Mouse (Mus musculus) left cerebral cortex, adult 2 months (tissue): Measurements from ENCODE around the gene Naa15. TPM values are rescaled to one million over a fixed set of nuclear protein-coding genes. Genes with fewer than 3 reads are reported as not detected.

Experiments
- DNase-seq, 2 experiments: peaks; one replicate each; pipeline ENCODE4 v3.0.0; 2021 to 2022; ENCODE audit warnings: low spot score in 2 of 2, mixed read lengths in 1 of 2; ENCODE audit errors: extremely low spot score in 1 of 2
- H3K27ac ChIP-seq: fragments of 200-600 bp; 2 replicates; pipeline ENCODE4 v1.8.1; 2022
- H3K4me3 ChIP-seq: fragments of 200-600 bp; 2 replicates; pipeline ENCODE4 v1.8.1; 2022
- CTCF ChIP-seq: fragments of 200-600 bp; IDR thresholded peaks from 2 replicates; pipeline ENCODE4 v1.8.1; 2022; ENCODE audit warnings: antibody characterized with exemption, mild to moderate bottlenecking, moderate library complexity
- intact Hi-C: fragments of 180-260 bp; cut with DNase I; formaldehyde crosslinking; loops from one replicate; pipeline ENCODE4 v1.15.1; 2025
- total RNA-seq, 2 experiments: library from RNA; stranded (reverse); gene quantifications; 2 replicates each; pipeline ENCODE4 v1.2.3; 2021

Naa15 gene
- total RNA-seq, 2 experiments from 2014 or later, result 50.1 to 54.6 TPM

DNA sequence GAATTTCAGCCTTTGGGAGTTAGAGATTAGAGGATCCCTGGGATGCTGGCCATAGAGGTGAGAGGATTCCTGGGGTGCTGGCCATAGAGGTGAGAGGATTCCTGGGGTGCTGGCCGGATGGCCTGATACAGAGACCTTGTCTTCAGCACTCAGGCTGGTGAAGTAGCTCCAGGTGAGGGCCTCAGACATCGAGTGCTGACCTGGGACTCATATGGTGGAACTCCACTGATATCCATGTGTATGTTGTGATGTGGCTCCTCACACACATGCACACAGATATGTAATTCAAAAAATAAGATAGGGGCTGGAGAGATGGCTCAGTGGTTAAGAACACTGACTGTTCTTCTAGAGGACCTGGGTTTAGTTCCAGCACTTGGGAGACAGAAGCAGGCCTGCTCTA, 64.9 kb downstream of the Naa15 start:
- no peak for DNase-seq
- no peak for TF ChIP-seq CTCF
- intact Hi-C loops, result loop anchor here (10.0 kb wide), 1 partner anchor 175 kb away; no protein-coding TSS in a partner anchor
- H3K27ac ChIP-seq, result no peak overlapping the region
- H3K4me3 ChIP-seq, result no peak overlapping the region

DNA sequence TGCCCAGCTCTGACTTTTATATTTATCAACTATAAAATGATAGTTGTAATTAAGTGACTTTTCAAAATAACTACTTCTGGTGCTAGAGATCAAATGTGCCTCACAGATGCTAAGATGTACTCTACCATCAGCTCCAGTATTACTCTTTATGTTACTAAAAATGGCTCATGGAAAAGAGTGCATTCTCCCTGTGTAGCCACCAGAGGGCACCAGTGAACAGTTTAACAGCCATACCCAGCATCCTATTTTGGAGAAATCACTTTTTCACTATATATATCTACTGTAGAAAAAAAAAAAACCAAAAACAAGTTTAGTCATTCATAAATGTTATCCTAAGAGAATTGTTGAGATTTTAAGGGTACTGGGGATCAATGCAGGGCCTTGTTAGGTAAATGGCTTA, 66.1 kb downstream of the Naa15 start:
- Histone ChIP-seq H3K4me3 (no peak overlapping the region), H3K27ac (no peak overlapping the region)
- TF ChIP-seq CTCF, result peak; percentile 82
- peak in 1 of 2 experiments; percentile 51 for DNase-seq
- intact Hi-C loops, result loop anchor here (1.0 to 10.0 kb wide), 2 partner anchors 174 to 761 kb away; no protein-coding TSS in a partner anchor

DNA sequence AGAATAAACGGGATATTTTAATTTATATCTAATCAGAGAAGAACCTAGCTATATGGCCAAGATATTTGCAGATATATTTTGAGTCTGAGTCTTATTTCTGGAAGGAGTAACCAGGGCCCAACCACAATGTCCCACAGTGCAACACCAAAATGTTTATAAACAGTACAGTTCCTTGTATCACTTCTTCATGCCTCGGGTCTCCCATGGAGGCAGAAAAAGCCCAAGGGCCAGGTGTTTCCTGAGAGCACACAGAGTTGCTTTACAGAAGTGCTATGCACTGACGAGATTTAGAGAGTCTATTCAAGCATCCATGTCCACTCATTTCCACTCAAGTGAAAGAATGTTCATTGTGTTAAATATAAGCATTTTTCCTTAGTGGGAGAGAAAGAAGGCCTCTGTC, 66.9 kb downstream of the Naa15 start:
- no peak overlapping the region for H3K4me3 ChIP-seq
- no peak for DNase-seq
- intact Hi-C loops, result loop anchor here (1.0 to 10.0 kb wide), 2 partner anchors 173 to 760 kb away; no protein-coding TSS in a partner anchor
- H3K27ac ChIP-seq, result no peak overlapping the region
- TF ChIP-seq CTCF, result no peak

DNA sequence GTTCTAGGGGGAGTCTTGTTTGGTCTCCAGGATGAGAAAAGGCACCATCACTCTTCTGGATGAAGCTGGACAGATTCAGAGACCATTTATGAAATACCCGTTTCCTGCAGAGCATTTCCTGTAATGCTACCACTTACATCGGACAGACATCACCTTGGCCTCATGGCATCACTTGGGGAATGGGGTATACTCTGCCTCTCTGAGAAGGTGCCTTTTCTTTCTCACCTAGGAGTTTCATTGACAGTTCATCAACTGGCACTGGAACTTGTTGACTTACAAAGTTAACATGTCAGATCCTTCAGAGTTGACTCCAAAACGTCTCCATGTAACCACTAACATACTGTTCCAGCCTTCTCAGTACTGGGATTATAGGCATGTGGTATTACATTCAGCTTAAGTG, 67.8 kb downstream of the Naa15 start:
- no peak overlapping the region; the same call in 1 of the 2 replicates for H3K27ac ChIP-seq
- intact Hi-C loops, result loop anchor here (10.0 kb wide), 1 partner anchor 172 kb away; no protein-coding TSS in a partner anchor
- DNase-seq, result no peak
- no peak overlapping the region for H3K4me3 ChIP-seq
- no peak for TF ChIP-seq CTCF

DNA sequence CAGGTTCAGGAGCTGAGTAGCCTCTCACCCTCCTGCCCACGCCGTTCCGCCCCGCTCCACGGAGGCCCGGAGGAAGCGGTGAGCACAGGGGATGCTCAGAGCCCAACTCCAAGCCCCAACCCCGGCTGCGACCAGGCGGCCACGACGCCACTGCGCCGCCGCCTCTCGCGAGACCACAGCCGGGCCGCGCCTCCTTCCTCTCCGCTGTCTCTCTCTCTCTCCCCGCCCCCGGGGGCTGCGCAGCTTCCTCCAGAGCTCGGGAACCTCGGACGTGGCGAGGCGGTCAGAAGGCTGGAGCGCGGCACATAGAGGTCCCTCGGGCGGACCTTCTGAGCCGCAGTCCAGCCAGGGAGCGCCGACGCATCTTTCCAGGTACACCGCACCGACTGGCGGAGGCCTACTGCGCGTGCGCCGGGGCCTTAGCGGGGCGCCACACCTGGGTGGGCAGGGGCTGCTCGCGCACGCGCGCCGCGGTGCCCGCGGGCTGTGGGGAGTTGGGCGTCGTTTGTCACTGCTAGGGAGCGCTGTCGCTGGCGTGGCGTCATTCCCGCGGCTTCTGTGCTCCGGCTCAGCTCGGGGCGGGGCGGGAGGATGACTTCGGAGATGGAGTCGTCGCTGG, 68.9 kb downstream of the Naa15 start, which contains the start of gene Rab33b:
Rab33b (plus strand) TSS at position 180 of the 619 bp plus-strand sequence.
- H3K4me3 ChIP-seq, result peak within 1 kb of the TSS; percentile 94
- DNase-seq, result peak; percentile 98
- peak within 1 kb of the TSS; percentile 93 for H3K27ac ChIP-seq
- TF ChIP-seq CTCF, result peak; percentile 19
- intact Hi-C loops, result loop anchor here (10.0 kb wide), 1 partner anchor 171 kb away; no protein-coding TSS in a partner anchor

DNA sequence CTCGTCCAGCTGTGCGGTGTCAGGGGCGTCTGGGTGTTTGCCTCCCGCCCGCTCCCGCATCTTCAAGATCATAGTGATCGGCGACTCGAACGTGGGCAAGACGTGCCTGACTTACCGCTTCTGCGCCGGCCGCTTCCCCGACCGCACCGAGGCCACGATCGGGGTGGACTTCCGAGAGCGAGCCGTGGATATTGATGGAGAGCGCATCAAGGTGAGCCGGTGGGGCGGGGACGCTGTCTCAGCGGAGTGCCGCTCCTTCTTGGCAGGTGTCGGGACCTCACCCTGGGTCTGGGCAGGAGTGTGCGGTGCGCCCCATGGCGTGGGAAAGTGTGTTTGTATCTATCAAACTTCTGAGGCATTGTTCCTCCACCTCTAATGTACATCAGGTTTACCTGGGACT, 69.4 kb downstream of the Naa15 start:
- intact Hi-C loops, result loop anchor here (10.0 kb wide), 1 partner anchor 170 kb away; no protein-coding TSS in a partner anchor
- DNase-seq, result no peak
- TF ChIP-seq CTCF, result no peak
- H3K27ac ChIP-seq, result peak overlapping the region; percentile 93
- H3K4me3 ChIP-seq, result peak overlapping the region; percentile 94

DNA sequence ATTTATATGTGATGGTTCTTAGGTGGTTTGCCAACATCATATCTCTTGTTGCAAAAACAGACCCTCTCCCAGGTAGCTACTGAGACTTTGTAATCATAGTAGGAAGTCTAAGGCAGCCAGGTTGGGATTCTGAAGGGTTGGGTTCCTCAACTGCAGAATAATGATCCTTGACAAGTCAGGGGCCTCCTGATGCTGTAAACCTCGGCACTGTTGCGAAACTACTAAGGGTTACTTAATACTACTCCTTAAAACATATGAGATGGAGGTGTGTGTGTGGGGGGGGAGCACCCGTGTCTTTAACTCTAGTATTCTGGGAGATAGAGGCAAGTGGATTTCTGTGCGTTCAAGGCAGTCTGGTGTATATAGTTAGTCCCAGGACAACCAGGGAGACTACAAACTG, 70.4 kb downstream of the Naa15 start:
- H3K27ac ChIP-seq, result no peak overlapping the region; the same call in 1 of the 2 replicates
- H3K4me3 ChIP-seq, result peak overlapping the region; percentile 94
- no peak for DNase-seq
- intact Hi-C loops, result loop anchor here (10.0 kb wide), 1 partner anchor 169 kb away; no protein-coding TSS in a partner anchor
- TF ChIP-seq CTCF, result no peak

DNA sequence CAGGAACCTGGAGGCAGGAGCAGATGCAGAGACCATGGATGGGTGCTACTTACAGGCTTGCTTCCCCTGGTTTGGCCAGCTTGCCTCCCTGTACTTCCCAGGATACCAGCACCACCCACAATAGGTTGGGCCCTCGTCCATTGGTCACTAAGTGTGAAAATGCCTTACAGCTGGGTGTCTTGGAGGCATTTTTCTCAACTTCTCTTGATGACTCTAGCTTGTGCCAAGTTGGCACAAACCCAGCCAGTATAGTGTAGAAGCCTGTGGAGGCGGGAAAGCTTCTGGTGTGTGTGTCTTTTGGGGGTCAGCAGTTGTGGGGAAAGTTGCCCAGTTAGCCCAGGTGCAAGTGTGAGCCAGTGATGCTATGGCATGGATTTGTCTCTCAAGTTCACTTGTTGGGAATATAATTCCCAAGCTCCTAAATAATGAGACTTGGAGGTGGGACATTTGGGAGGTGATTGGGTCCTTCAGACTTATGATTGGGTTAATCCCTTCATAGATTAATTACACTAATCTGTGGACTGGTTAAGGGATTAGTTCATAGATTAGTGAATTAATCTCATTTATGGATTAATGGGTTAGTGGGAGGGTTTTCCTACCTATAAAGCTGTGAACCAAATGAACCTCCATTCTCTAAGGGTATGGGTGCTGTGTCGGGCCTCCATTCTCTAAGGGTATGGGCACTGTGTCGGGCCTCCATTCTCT, 71.7 kb downstream of the Naa15 start:
- intact Hi-C loops, result loop anchor here (10.0 kb wide), 1 partner anchor 168 kb away; no protein-coding TSS in a partner anchor
- TF ChIP-seq CTCF, result no peak
- no peak overlapping the region for H3K27ac ChIP-seq
- no peak overlapping the region for H3K4me3 ChIP-seq
- DNase-seq, result no peak

DNA sequence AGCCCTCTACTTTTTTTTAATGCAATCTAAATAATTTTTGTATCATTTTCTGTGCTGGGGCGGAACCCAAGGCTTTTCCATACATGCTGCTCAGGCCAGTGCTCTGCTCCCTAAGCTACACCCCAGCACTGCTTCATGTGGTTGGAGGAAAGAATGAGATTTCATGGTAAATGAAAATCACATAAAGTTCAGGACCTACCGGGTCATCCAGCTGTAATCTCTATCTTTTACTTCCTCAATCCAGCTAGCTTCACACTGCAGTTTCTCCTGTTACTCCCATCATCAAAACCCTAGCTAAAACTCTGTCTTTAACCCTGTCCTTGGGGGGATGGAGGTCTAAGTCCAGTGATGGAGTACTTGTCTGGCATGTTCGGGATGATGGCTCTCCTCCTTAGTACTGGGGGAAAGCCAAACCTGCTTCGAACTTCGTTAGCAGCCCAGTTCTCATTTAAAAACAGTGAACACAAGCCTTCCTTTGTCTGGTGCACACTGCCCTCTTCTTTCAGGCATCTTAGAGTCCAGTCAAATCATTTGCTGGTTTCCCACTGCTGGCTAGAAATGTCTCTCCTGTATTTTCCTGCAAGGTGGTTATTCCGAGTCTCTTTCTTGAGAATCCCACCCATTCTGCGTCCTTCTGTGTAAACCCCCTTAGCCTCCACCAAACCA, 75.3 kb downstream of the Naa15 start:
- DNase-seq, result no peak
- no peak for TF ChIP-seq CTCF
- intact Hi-C loops, result no loop called here
- Histone ChIP-seq H3K4me3 (no peak overlapping the region), H3K27ac (peak overlapping the region; percentile 36; the same call in 1 of the 2 replicates)

DNA sequence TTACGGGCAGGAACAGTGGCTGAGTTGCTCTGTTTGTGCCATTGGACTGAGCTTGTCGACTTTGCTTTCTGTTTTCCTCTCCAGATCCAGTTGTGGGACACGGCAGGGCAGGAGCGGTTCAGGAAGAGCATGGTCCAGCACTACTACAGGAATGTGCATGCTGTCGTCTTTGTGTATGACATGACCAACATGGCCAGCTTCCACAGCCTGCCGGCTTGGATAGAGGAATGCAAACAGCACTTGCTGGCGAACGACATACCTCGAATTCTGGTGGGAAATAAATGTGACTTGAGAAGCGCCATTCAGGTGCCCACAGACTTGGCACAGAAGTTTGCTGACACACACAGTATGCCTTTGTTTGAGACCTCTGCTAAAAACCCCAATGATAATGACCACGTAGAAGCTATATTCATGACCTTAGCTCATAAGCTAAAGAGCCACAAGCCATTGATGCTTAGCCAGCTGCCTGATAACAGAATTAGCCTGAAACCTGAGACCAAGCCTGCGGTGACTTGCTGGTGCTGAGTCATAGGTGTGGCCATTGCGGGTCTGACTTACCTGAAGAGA, 78.4 kb downstream of the Naa15 start:
- intact Hi-C loops, result no loop called here
- DNase-seq, result no peak
- TF ChIP-seq CTCF, result no peak
- H3K27ac ChIP-seq, result no peak overlapping the region
- H3K4me3 ChIP-seq, result no peak overlapping the region

DNA sequence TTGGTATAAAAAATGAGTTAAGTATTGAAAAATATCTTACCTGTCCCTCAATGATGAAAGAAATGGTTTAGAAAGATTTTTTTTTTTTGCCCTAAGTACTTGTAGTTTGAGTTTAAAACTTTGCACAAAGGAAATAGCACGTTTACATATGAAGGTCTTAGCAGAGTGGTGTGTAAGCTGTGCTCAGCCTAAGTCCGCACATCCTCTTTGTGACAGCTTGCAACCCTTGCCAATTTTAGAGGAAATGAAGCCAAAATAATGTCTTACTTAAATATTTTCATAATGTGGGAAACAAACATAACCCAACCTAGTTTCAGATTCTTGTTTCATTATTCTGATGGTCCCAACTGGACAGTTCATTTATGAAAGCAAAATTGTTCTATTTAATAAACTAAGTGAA, 79.5 kb downstream of the Naa15 start:
- no peak for TF ChIP-seq CTCF
- Histone ChIP-seq H3K27ac (no peak overlapping the region), H3K4me3 (no peak overlapping the region)
- intact Hi-C loops, result no loop called here
- DNase-seq, result no peak
